Mouse (Mus musculus): ENCODE measurements around the gene Gm13030. TPM values are rescaled to one million over a fixed set of nuclear protein-coding genes. Genes with fewer than 3 reads are reported as not detected.

Gene Gm13030
- polyA plus RNA-seq, 1 experiment from 2014 or later = not detected

GRCm38 (mm10) chr4:138852961-138853360 lies 20.8 kb downstream of the Gm13030 start:
- H3K9ac ChIP-seq (ENCODE audit: low read depth, low read length) = no peak overlapping the region
- H3K27ac ChIP-seq (ENCODE audit: low read depth, low read length) = no peak overlapping the region
- H3K4me3 ChIP-seq (ENCODE audit: low read depth, low read length) = no peak overlapping the region
- H3K4me2 ChIP-seq (replicated peaks; ENCODE audit: low read depth) = no peak overlapping the region
- ATAC-seq = no peak
- no peaks in the 10 kb centered on the region for H3K27me3 ChIP-seq (replicated peaks; ENCODE audit: control insufficient read depth, insufficient read depth, low read length)
- no peaks in the 10 kb centered on the region for H3K36me3 ChIP-seq (ENCODE audit: control insufficient read depth, insufficient read depth)
- H3K4me1 ChIP-seq (replicated peaks; ENCODE audit: control insufficient read depth, insufficient read depth, low read length) = no peaks in the 10 kb centered on the region
- TF ChIP-seq CTCF (IDR thresholded peaks at IDR 0.05; ENCODE audit: low read depth) = no peak
- 59% methylated on average over 6 of the region's 6 CpGs for WGBS
- no peaks in the 10 kb centered on the region for H3K9me3 ChIP-seq (ENCODE audit: control insufficient read depth)

- Histone ChIP-seq H3K4me1 (replicated peaks; ENCODE audit: control insufficient read depth, insufficient read depth, low read length) (no peaks in the 10 kb centered on the region), H3K27ac (ENCODE audit: low read depth, low read length) (no peak overlapping the region), H3K9me3 (ENCODE audit: control insufficient read depth) (no peaks in the 10 kb centered on the region), H3K36me3 (ENCODE audit: control insufficient read depth, insufficient read depth) (no peaks in the 10 kb centered on the region), H3K27me3 (replicated peaks; ENCODE audit: control insufficient read depth, insufficient read depth, low read length) (no peaks in the 10 kb centered on the region), H3K9ac (ENCODE audit: low read depth, low read length) (no peak overlapping the region), H3K4me2 (replicated peaks; ENCODE audit: low read depth) (no peak overlapping the region), H3K4me3 (ENCODE audit: low read depth, low read length) (no peak overlapping the region)
- TF ChIP-seq CTCF (IDR thresholded peaks at IDR 0.05; ENCODE audit: low read depth) = peak; percentile 99
- no peak for ATAC-seq
- under 1% methylated on average over 4 of the region's 4 CpGs for WGBS
Measured at GRCm38 (mm10) chr4:138851463-138851862, 22.3 kb downstream of the Gm13030 start.

- Histone ChIP-seq H3K4me1 (replicated peaks; ENCODE audit: control insufficient read depth, insufficient read depth, low read length) (no peaks in the 10 kb centered on the region), H3K27me3 (replicated peaks; ENCODE audit: control insufficient read depth, insufficient read depth, low read length) (no peaks in the 10 kb centered on the region), H3K9me3 (ENCODE audit: control insufficient read depth) (peaks cover 13% of the 10 kb centered on the region; the same call in 1 of the 2 replicates), H3K36me3 (ENCODE audit: control insufficient read depth, insufficient read depth) (no peaks in the 10 kb centered on the region), H3K4me3 (ENCODE audit: low read depth, low read length) (no peak overlapping the region), H3K4me2 (replicated peaks; ENCODE audit: low read depth) (no peak overlapping the region), H3K9ac (ENCODE audit: low read depth, low read length) (no peak overlapping the region), H3K27ac (ENCODE audit: low read depth, low read length) (no peak overlapping the region)
- no peak for ATAC-seq
- WGBS = 76% methylated on average over 7 of the region's 7 CpGs
- no peak for TF ChIP-seq CTCF (IDR thresholded peaks at IDR 0.05; ENCODE audit: low read depth)
Measured at GRCm38 (mm10) chr4:138841386-138841785, 32.4 kb downstream of the Gm13030 start.

- H3K4me1 ChIP-seq (replicated peaks; ENCODE audit: control insufficient read depth, insufficient read depth, low read length) = no peaks in the 10 kb centered on the region
- no peaks in the 10 kb centered on the region for H3K27me3 ChIP-seq (replicated peaks; ENCODE audit: control insufficient read depth, insufficient read depth, low read length)
- 86% methylated on average over 8 of the region's 8 CpGs for WGBS
- H3K9me3 ChIP-seq (ENCODE audit: control insufficient read depth) = peaks cover 13% of the 10 kb centered on the region; the same call in 1 of the 2 replicates
- no peak overlapping the region for H3K27ac ChIP-seq (ENCODE audit: low read depth, low read length)
- no peak overlapping the region for H3K9ac ChIP-seq (ENCODE audit: low read depth, low read length)
- ATAC-seq = no peak
- H3K4me3 ChIP-seq (ENCODE audit: low read depth, low read length) = no peak overlapping the region
- H3K4me2 ChIP-seq (replicated peaks; ENCODE audit: low read depth) = no peak overlapping the region
- no peaks in the 10 kb centered on the region for H3K36me3 ChIP-seq (ENCODE audit: control insufficient read depth, insufficient read depth)
- no peak for TF ChIP-seq CTCF (IDR thresholded peaks at IDR 0.05; ENCODE audit: low read depth)
Measured at GRCm38 (mm10) chr4:138840726-138841125, 33.0 kb downstream of the Gm13030 start.

- no peak overlapping the region for H3K9ac ChIP-seq (ENCODE audit: low read depth, low read length)
- TF ChIP-seq CTCF (IDR thresholded peaks at IDR 0.05; ENCODE audit: low read depth) = no peak
- H3K4me2 ChIP-seq (replicated peaks; ENCODE audit: low read depth) = no peak overlapping the region
- no peaks in the 10 kb centered on the region for H3K36me3 ChIP-seq (ENCODE audit: control insufficient read depth, insufficient read depth)
- H3K9me3 ChIP-seq (ENCODE audit: control insufficient read depth) = peaks cover 13% of the 10 kb centered on the region; the same call in 1 of the 2 replicates
- no peaks in the 10 kb centered on the region for H3K27me3 ChIP-seq (replicated peaks; ENCODE audit: control insufficient read depth, insufficient read depth, low read length)
- no peak overlapping the region for H3K4me3 ChIP-seq (ENCODE audit: low read depth, low read length)
- H3K27ac ChIP-seq (ENCODE audit: low read depth, low read length) = no peak overlapping the region
- 74% methylated on average over 6 of the region's 6 CpGs for WGBS
- ATAC-seq = no peak
- no peaks in the 10 kb centered on the region for H3K4me1 ChIP-seq (replicated peaks; ENCODE audit: control insufficient read depth, insufficient read depth, low read length)
Measured at GRCm38 (mm10) chr4:138839806-138840205, 34.0 kb downstream of the Gm13030 start.

GRCm38 (mm10) chr4:138827147-138827546 lies 46.6 kb downstream of the Gm13030 start:
- Histone ChIP-seq H3K9ac (ENCODE audit: low read depth, low read length) (no peak overlapping the region), H3K36me3 (ENCODE audit: control insufficient read depth, insufficient read depth) (no peaks in the 10 kb centered on the region), H3K4me1 (replicated peaks; ENCODE audit: control insufficient read depth, insufficient read depth, low read length) (peaks cover 5% of the 10 kb centered on the region; the same call in 1 of the 2 replicates), H3K4me3 (ENCODE audit: low read depth, low read length) (no peak overlapping the region), H3K27me3 (replicated peaks; ENCODE audit: control insufficient read depth, insufficient read depth, low read length) (no peaks in the 10 kb centered on the region), H3K27ac (ENCODE audit: low read depth, low read length) (no peak overlapping the region), H3K9me3 (ENCODE audit: control insufficient read depth) (no peaks in the 10 kb centered on the region), H3K4me2 (replicated peaks; ENCODE audit: low read depth) (no peak overlapping the region)
- WGBS = 66% methylated on average over 11 of the region's 11 CpGs
- ATAC-seq = no peak
- no peak for TF ChIP-seq CTCF (IDR thresholded peaks at IDR 0.05; ENCODE audit: low read depth)
